Mouse (Mus musculus) erythroblast, adult 5-6 weeks (primary cell): ENCODE results near the gene Nkapd1. TPM values are rescaled to one million over a fixed set of nuclear protein-coding genes. Genes with fewer than 3 reads are reported as not detected.

Experiments used
- ATAC-seq: replicated peaks from 2 replicates; pipeline ENCODE4 v1.8.0; 2016; ENCODE audit warnings: moderate number of reproducible peaks, mild to moderate bottlenecking, moderate TSS enrichment, inconsistent platforms; ENCODE audit not compliant: poor library complexity, low FRiP score, severe bottlenecking
- total RNA-seq, 2 experiments: library from RNA; stranded (forward) in 1 of 2; stranded (reverse) in 1 of 2; fragments of 150-400 nt in 1 of 2; fragments of 200-764, 138-1000 nt in 1 of 2; gene quantifications; 2 replicates each; pipeline versions ENCODE4 v1.2.3 to v1.2.4; 2015 to 2017; ENCODE audit warnings: low replicate concordance in 2 of 2

The Nkapd1 gene
- total RNA-seq, 2 experiments from 2014 or later: 5.3 to 9.0 TPM

GRCm38 (mm10) chr9:50602055-50602845, 15.0 kb downstream of the Nkapd1 start:
- no peak for ATAC-seq

- ATAC-seq: no peak
These were observed 15.7 kb downstream of the Nkapd1 start for GRCm38 (mm10) chr9:50601536-50601935.

- no peak for ATAC-seq
These were observed 20.3 kb downstream of the Nkapd1 start for GRCm38 (mm10) chr9:50596973-50597372.

DNA sequence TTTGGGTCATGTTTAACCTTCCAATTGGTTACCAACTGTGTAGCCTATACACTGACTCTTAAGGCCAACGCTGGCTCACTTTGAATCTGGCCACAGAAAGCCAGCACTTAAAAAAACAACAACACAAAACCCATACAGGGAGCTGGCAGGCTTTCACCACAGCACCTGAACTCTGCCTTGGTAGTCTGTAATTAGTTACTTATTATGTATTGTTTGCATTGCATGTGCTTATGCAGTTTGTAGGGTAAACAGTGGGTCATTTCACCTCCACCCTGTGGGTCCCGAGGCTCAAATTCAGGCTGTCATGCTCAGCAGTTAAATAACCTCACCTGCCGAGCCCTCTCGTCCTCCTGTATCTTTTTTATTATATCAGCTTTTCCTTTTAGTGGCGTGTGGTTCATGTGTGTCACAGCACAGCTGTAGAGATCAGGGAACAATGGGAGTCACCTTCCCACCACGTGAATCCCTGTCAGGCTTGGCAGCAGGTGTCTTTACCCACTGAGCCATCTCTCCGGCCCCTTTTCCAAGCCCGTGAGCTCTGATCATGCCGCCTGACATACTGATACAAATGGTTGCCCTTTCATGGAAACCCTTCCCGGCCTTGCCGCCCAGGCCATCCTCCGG, 22.4 kb downstream of the Nkapd1 start:
- ATAC-seq: no peak

DNA sequence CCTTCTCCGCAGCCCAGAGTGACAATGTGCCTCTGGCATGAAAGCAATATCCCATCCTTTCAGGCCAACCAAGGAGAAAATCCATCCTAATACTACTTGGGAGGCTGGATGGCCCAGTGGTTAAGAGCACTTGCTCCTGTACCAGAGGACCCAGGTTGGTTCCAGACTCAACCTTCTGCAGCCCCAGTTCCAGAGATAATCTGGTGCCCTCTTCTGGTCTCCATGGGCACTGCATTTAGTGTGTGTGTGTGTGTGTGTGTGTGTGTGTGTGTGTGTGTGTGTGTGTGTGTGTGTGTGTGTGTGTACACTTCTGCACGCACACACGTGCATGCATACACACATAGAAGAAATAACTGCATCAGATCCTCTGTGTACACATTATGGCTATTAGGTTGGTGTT, 23.7 kb downstream of the Nkapd1 start:
- peak; percentile 79 for ATAC-seq

DNA sequence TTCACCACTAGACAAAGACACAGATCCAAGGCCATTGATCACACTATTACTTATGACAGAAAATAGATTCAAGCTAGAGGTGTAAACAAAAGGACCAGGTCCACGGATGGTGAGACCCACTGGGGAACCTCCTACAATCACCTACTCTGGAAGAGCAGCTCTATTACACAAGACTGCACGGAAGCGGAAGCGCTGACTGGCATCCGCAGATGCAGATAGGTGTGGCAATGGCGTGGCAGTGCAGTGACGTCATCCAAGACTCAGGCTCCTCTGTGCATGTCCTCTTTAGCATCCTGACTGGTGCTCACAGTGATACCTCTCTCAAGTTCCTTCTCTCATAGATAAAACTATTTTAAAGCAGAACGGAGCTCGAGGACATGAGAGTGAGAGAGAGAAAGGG, 24.3 kb downstream of the Nkapd1 start:
- ATAC-seq: no peak

DNA sequence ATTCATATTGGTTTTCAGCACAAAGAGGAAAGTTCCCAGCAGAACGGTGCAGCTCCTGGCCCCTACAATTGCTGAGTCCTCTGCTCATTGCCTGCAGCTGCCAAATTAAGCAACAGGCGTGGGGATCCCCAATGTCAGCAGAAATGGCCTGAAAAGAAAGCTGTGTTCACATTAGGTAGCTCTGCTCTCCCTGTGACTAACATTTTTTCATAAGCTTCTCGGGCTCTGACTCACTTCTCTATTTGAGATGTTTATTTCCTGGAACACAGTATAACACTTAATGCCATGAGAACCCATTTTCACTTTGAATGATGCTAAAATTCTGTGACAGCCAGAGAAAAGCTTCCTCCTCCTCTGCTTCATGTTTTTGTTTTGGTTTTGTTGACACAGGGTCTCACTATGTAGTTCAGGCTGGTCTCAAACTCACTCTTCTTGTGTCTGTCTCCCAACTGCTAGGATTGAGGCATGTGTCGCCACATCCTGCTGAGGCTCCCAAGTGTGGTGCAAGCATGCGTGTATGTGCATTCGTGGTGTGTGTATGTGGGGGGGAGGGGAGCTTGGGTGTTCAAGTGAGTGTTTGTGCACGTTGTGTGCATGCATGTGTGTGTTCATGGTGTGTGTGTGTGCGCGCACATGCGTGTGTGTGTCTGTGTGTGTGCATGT, 26.3 kb downstream of the Nkapd1 start:
- ATAC-seq: no peak

DNA sequence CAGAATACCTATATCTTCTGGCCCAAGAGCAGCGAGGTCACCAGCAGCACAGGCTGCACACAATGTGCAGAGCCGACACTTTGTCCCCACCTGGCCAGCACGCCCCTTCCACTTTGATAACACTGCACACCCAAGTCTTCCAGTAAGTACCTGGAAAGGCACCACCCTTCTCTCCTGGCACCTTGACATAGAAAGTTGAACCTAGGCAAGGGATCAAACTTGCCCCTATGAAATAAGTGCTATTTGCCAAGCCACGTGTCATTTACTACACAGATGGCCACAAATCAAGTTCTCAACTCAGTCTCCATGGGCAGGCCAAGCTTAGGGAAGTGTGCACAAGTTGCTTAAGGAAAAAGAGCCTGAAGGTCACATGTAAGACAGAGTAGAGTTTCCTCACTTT, 30.3 kb downstream of the Nkapd1 start:
- ATAC-seq: no peak

- no peak for ATAC-seq
These were observed 32.0 kb downstream of the Nkapd1 start for GRCm38 (mm10) chr9:50585145-50585818.

DNA sequence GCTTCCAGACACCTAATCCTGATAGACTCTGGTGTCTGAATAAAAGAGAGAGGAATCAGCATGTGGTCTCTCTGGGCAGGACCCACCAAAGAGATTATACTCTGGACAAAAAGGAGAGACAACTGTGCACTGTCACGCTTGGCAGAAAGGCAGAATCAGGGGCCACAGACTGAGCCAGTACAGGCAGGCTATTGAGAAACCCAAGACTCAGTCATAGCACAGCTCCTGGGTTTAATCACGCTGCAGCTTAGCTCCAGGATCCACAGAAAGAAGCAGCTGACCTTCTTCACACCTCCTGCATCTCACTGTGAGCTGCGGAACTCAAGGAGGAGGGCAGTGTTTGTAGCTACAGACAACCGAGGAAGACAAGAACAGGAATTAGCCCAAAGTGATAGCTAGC, 36.9 kb downstream of the Nkapd1 start:
- no peak for ATAC-seq

DNA sequence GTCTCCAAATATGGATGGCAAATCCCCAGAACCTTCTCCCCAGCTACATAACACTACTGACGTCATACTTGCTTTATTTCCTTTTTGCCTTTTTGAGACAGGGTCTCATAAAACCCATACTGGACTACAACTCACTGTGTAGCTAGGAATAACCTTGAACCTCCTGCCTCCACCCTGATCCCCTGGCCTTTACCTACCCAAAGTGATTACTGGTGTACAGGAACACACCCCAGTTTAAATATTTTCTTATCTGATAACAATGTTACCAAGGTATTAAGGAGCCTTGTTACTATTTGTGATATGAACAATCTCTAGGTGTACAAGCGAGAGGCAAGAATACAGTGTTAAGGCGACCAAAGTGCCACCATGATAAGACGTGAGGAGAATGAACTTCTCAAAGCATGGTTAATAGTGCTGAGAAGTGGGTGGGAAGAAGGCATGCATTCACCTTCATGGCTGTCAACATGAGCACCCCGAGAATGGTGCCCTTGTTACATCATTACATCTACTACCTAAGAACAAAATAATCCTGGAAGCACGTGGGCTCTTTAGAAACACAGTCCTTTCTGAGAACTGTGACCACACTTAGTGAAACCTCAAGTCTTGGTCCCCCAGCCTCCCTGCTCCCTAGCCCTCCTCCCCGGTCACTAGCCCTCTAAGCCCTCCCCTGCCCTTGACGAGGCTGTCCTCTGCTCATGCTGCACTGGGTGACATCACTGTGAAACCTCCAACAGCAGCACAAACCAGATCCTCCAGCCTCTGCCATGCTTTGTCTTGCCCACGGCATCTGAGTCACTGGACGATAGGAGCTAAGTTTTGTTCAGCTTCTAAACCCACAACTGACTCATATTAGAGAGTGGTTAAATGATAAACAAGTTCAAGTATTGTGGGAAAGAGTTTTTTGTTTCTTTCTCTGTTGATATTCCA, 47.4 kb downstream of the Nkapd1 start:
- ATAC-seq: no peak

GRCm38 (mm10) chr9:50567881-50568280, 49.4 kb downstream of the Nkapd1 start:
- ATAC-seq: no peak

GRCm38 (mm10) chr9:50567372-50567771, 49.9 kb downstream of the Nkapd1 start:
- ATAC-seq: no peak

DNA sequence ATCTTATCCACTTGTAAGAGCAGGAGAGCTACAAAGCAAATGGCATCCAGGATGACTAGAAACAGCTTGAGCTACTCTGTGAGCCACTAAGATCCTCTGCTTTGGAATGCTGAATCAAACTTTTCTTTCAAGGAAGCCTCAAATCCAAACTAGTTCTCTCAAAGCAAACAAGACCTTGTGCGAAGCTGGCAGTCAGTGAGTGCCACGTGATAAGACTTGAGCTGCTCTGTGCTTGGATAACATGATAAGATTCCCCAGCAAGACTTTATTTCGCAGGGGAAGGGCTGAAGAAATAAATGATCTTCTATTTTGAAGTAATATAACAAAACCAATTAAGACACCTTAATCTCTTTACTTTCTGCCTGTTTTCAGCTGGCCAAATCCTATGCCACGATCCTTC, 51.3 kb downstream of the Nkapd1 start:
- no peak for ATAC-seq

- no peak for ATAC-seq
These were observed 52.1 kb downstream of the Nkapd1 start for GRCm38 (mm10) chr9:50565173-50565572.

DNA sequence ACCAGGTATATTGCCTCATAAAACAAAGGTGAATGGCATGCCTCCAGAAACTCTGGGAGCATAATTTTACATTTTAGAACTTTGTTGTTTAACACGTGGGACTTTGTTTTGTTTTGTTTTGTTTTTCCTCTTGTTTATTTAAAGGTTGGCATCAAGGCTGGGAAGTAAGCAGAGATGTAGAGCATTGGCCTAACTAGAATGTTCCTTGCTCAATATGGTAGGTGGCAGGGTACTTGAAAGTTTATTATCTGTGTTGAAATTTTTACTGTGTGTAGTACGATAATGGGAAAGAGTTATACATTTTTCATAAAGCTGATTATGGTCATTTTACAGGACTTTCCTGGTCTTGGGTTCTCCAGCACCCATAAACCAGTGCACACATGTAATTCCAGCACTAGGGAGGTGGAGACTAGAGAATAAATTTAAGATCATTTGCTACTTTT, 55.3 kb downstream of the Nkapd1 start:
- no peak for ATAC-seq

DNA sequence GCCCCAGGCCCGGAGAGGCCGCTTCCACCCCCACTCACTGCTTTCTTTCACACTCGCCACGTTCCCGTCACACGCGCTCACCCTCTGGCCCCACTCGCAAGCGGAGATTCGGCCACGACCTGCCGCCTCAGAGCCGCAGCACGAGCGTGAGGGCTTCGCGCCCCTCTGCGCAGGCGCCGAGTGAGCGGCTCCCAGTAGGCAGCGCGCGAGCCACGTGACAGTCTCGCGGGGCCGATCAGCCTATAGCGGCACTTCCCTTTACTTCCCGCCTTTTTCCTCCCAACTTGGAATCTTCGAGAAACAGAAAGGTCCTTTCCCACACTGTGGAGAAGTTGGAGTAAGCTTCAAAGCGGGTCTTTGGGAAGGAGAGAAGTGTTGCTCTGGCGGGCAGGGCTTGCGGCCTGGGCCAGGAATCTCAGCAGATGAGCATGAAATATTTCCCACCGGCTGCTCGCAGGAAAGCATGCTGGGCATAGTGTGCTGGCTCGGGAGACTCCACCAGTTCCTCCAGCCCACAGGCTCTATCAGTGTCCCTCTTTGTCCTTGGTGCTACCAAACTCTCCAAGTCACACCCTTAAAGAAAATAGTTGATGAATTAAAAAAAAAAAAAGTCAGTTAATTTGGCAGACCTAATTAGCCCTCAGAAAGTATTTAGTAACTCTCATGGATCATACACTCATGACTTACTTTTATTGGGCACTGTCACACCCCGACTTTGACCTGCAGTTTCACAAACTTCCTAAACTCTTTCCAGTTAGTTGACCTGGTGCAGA, 55.9 kb downstream of the Nkapd1 start, which contains the start of gene Tex12:
Gene Tex12, minus strand, starts transcription at position 181 of the 773 bp plus-strand sequence.
- no peak for ATAC-seq
